Mouse (Mus musculus): ENCODE results near the gene Tubgcp6. TPM values are rescaled to one million over a fixed set of nuclear protein-coding genes. Genes with fewer than 3 reads are reported as not detected.

Gene Tubgcp6
- polyA plus RNA-seq, 1 experiment from 2014 or later, result 9.3 TPM

DNA sequence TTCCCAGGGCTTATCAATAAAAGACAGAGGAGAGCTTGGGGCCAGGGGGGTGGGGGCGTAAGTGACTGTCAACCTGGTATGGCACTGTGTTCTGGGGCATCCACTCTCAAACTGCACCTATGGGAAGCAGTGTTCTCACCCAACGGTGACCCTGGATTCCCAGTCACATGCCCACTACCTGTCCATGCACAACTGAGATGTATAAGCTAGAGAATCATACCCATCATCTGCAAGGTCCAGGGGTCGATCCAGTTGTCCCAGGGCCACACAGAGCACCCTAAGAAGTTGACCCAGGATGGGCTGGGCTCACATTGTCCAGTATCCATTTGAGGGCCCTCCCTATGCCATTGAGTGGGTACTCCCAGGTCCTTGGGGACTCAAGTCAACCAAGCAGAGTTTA is 1.4 kb upstream of the Tubgcp6 start:
- Histone ChIP-seq H3K4me1 (ENCODE audit: control insufficient read depth, insufficient read depth, low read length) (peaks cover 40% of the 10 kb centered on the region), H3K27me3 (replicated peaks; ENCODE audit: control insufficient read depth, insufficient read depth, low read length) (no peaks in the 10 kb centered on the region), H3K9me3 (ENCODE audit: control insufficient read depth, low read length) (no peaks in the 10 kb centered on the region), H3K4me3 (ENCODE audit: low read length) (no peak overlapping the region), H3K36me3 (ENCODE audit: control insufficient read depth, insufficient read depth, low read length) (no peaks in the 10 kb centered on the region; the same call in 1 of the 2 replicates), H3K9ac (ENCODE audit: low read depth, low read length) (no peak overlapping the region), H3K27ac (ENCODE audit: low read length) (no peak overlapping the region), H3K4me2 (ENCODE audit: low read depth, low read length) (no peak overlapping the region)
- ATAC-seq, result no peak
- WGBS, result 94% methylated on average over 3 of the region's 3 CpGs

DNA sequence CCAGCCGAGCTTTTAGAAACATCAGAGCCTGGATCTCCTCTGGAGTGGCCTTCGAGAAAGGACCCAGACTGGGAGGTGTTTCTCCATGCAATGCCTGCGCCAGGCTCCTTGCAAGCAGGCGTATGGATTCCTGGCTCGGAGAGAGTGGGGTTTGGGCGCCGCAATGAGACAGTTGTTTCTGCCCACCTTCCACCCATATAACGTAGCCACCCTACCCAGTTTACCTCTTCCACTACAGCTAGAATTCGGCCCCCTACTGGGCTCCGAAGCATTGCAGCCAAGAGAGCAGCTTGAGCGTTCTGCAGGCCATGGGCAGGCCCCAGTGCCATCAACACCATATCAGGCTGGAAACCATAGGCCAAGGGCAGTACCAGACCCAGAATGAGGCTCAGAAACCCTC is 683 bp upstream of the Tubgcp6 start:
- H3K27ac ChIP-seq (ENCODE audit: low read length), result peak overlapping the region; percentile 64
- peak overlapping the region; percentile 79 for H3K9ac ChIP-seq (ENCODE audit: low read depth, low read length)
- no peaks in the 10 kb centered on the region for H3K9me3 ChIP-seq (ENCODE audit: control insufficient read depth, low read length)
- H3K4me1 ChIP-seq (ENCODE audit: control insufficient read depth, insufficient read depth, low read length), result peaks cover 36% of the 10 kb centered on the region
- H3K4me2 ChIP-seq (ENCODE audit: low read depth, low read length), result peak overlapping the region; percentile 90
- peak overlapping the region; percentile 92 for H3K4me3 ChIP-seq (ENCODE audit: low read length)
- H3K36me3 ChIP-seq (ENCODE audit: control insufficient read depth, insufficient read depth, low read length), result no peaks in the 10 kb centered on the region; the same call in 1 of the 2 replicates
- H3K27me3 ChIP-seq (replicated peaks; ENCODE audit: control insufficient read depth, insufficient read depth, low read length), result no peaks in the 10 kb centered on the region
- ATAC-seq, result no peak; the same call in 1 of the 2 replicates
- WGBS, result 27% methylated on average over 11 of the region's 11 CpGs

DNA sequence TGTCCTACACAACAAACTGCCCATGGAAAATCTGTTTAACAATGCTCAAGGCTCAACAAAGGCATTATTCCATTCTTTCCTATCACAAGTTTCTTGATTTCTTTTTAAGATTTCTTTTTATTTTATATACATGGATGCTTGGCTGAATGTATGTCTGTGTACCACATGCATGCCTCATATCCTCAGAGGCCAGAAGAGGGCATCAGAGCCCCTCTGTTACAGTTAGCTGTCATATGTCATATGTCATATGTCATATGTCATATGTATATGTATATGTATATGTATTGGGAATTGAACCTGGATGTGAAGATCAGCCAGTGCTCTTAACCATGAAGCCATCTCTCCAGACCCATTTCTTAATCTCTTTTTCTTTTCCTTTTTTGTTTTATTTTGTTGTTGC is 4.9 kb downstream of the Tubgcp6 start:
- Histone ChIP-seq H3K4me2 (ENCODE audit: low read depth, low read length) (no peak overlapping the region), H3K9ac (ENCODE audit: low read depth, low read length) (no peak overlapping the region), H3K4me1 (ENCODE audit: control insufficient read depth, insufficient read depth, low read length) (peaks cover 18% of the 10 kb centered on the region), H3K36me3 (ENCODE audit: control insufficient read depth, insufficient read depth, low read length) (peaks cover 5% of the 10 kb centered on the region), H3K4me3 (ENCODE audit: low read length) (no peak overlapping the region), H3K9me3 (ENCODE audit: control insufficient read depth, low read length) (no peaks in the 10 kb centered on the region), H3K27me3 (replicated peaks; ENCODE audit: control insufficient read depth, insufficient read depth, low read length) (no peaks in the 10 kb centered on the region), H3K27ac (ENCODE audit: low read length) (no peak overlapping the region)
- ATAC-seq, result no peak

DNA sequence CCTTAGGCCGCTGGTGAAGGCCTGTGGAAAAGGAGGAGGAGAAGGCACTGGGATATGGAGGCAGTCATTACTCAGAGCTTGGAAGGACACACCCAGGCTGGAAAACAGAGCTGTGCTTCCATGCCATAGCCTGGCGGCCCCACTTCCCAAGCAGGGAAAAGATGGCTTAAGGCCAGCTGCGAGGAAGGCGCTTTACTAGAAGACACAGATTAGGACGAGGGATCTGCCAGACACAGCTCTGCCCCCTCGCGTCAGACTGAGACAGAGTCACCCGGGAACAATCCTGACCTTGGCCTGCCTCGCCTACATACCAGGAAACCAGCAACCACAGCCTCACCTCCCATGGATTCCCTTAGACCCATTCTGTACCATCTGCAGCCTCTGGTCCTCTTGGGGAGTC is 12.8 kb downstream of the Tubgcp6 start:
- Histone ChIP-seq H3K9me3 (ENCODE audit: control insufficient read depth, low read length) (no peaks in the 10 kb centered on the region), H3K36me3 (ENCODE audit: control insufficient read depth, insufficient read depth, low read length) (peaks cover 15% of the 10 kb centered on the region; the same call in 1 of the 2 replicates), H3K4me2 (ENCODE audit: low read depth, low read length) (no peak overlapping the region), H3K27me3 (replicated peaks; ENCODE audit: control insufficient read depth, insufficient read depth, low read length) (no peaks in the 10 kb centered on the region), H3K27ac (ENCODE audit: low read length) (no peak overlapping the region), H3K4me3 (ENCODE audit: low read length) (no peak overlapping the region), H3K9ac (ENCODE audit: low read depth, low read length) (no peak overlapping the region), H3K4me1 (ENCODE audit: control insufficient read depth, insufficient read depth, low read length) (no peaks in the 10 kb centered on the region)
- no peak for ATAC-seq
- 74% methylated on average over 9 of the region's 9 CpGs for WGBS

DNA sequence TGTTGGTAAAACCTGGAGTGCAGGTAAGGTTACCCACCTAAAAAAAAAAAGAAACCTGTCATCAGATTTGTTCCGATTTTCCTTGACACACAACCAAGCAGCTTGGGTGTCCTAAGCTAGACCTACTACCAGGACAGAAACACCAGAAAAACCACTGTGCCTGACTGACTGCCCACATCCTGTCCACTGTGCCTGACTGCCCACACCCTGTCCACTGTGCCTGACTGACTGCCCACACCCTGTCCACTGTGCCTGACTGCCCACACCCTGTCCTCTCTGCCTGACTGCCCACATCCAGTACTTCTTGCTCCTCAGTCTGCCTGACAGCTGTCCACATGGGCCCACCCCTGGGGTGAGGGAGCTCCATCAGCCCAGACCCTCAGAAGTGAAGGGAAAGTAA is 15.9 kb downstream of the Tubgcp6 start:
- no peak for ATAC-seq
- Histone ChIP-seq H3K36me3 (ENCODE audit: control insufficient read depth, insufficient read depth, low read length) (peaks cover 21% of the 10 kb centered on the region; the same call in 1 of the 2 replicates), H3K9me3 (ENCODE audit: control insufficient read depth, low read length) (no peaks in the 10 kb centered on the region), H3K4me1 (ENCODE audit: control insufficient read depth, insufficient read depth, low read length) (no peaks in the 10 kb centered on the region), H3K27ac (ENCODE audit: low read length) (no peak overlapping the region), H3K4me3 (ENCODE audit: low read length) (no peak overlapping the region), H3K9ac (ENCODE audit: low read depth, low read length) (no peak overlapping the region), H3K27me3 (replicated peaks; ENCODE audit: control insufficient read depth, insufficient read depth, low read length) (no peaks in the 10 kb centered on the region), H3K4me2 (ENCODE audit: low read depth, low read length) (no peak overlapping the region)
- 96% methylated on average over 1 of the region's 1 CpGs for WGBS

DNA sequence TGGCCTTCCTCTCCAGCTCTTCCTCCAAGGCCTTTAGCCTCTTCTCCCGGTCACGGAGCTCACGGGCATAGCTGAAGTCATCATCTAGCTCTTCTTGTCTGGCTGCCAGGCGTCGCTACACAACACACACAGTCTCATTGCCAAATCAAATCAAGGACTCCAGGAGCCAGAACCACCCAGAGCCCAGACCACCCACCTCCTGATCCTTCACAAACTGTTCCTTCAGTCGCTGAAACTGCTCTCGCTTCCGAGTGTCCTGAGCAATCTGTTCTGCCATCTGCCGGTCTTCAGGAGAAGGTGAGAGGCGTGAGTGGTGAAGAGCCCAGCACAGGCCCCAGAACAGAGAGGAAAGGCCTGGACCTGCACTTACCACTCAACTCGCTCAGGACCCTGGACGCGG is 16.8 kb downstream of the Tubgcp6 start:
- H3K27me3 ChIP-seq (replicated peaks; ENCODE audit: control insufficient read depth, insufficient read depth, low read length), result no peaks in the 10 kb centered on the region
- WGBS, result 91% methylated on average over 13 of the region's 13 CpGs
- peaks cover 21% of the 10 kb centered on the region; the same call in 1 of the 2 replicates for H3K36me3 ChIP-seq (ENCODE audit: control insufficient read depth, insufficient read depth, low read length)
- no peaks in the 10 kb centered on the region for H3K4me1 ChIP-seq (ENCODE audit: control insufficient read depth, insufficient read depth, low read length)
- no peaks in the 10 kb centered on the region for H3K9me3 ChIP-seq (ENCODE audit: control insufficient read depth, low read length)
- H3K27ac ChIP-seq (ENCODE audit: low read length), result no peak overlapping the region
- H3K9ac ChIP-seq (ENCODE audit: low read depth, low read length), result no peak overlapping the region
- H3K4me3 ChIP-seq (ENCODE audit: low read length), result no peak overlapping the region
- H3K4me2 ChIP-seq (ENCODE audit: low read depth, low read length), result no peak overlapping the region
- no peak for ATAC-seq

DNA sequence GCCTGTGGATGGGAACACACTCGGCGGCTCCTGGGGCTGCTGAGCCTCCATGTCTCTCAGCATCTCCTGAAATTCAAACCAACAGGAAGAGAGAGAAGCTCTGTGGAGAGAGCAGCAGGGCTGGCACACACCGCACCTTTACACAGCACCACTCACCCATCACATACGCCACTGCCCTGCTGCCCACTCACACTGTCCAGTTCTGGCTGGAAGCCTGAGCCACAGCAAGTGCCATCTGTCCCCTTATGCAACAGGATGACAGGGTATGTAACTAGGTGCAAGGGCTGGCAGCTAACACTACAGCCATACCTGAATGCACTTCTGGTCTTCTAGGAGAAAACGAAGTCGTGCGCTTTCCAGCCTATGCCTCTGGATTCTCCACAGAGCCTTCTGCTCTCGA is 18.5 kb downstream of the Tubgcp6 start:
- Histone ChIP-seq H3K9ac (ENCODE audit: low read depth, low read length) (no peak overlapping the region), H3K4me2 (ENCODE audit: low read depth, low read length) (no peak overlapping the region), H3K4me3 (ENCODE audit: low read length) (no peak overlapping the region), H3K27me3 (replicated peaks; ENCODE audit: control insufficient read depth, insufficient read depth, low read length) (no peaks in the 10 kb centered on the region), H3K27ac (ENCODE audit: low read length) (no peak overlapping the region), H3K4me1 (ENCODE audit: control insufficient read depth, insufficient read depth, low read length) (no peaks in the 10 kb centered on the region), H3K9me3 (ENCODE audit: control insufficient read depth, low read length) (no peaks in the 10 kb centered on the region), H3K36me3 (ENCODE audit: control insufficient read depth, insufficient read depth, low read length) (peaks cover 35% of the 10 kb centered on the region)
- no peak for ATAC-seq
- 98% methylated on average over 8 of the region's 8 CpGs for WGBS

DNA sequence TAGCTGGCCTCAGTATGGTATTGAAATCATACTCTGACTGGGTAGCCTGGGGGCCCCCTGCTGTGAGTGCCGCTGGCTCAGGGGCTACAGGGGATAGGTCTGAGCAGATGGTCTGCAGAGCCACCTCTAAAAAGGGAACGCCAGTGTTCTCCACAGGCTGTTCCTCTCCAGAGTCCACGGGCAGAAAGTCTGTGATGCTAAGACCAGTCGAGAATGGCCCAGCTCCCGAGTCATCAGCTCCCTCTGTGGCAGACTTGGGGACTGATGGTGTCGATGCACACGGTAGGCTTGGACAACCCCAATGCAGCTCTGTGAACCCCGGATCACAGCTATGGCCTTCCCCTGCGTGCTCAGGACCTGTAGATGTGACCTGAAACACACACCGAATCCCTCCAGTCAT is 19.0 kb downstream of the Tubgcp6 start:
- Histone ChIP-seq H3K9ac (ENCODE audit: low read depth, low read length) (no peak overlapping the region), H3K4me1 (ENCODE audit: control insufficient read depth, insufficient read depth, low read length) (no peaks in the 10 kb centered on the region), H3K27me3 (replicated peaks; ENCODE audit: control insufficient read depth, insufficient read depth, low read length) (no peaks in the 10 kb centered on the region), H3K4me3 (ENCODE audit: low read length) (no peak overlapping the region), H3K27ac (ENCODE audit: low read length) (no peak overlapping the region), H3K4me2 (ENCODE audit: low read depth, low read length) (no peak overlapping the region), H3K9me3 (ENCODE audit: control insufficient read depth, low read length) (no peaks in the 10 kb centered on the region), H3K36me3 (ENCODE audit: control insufficient read depth, insufficient read depth, low read length) (peaks cover 37% of the 10 kb centered on the region)
- WGBS, result 87% methylated on average over 10 of the region's 10 CpGs
- no peak for ATAC-seq

DNA sequence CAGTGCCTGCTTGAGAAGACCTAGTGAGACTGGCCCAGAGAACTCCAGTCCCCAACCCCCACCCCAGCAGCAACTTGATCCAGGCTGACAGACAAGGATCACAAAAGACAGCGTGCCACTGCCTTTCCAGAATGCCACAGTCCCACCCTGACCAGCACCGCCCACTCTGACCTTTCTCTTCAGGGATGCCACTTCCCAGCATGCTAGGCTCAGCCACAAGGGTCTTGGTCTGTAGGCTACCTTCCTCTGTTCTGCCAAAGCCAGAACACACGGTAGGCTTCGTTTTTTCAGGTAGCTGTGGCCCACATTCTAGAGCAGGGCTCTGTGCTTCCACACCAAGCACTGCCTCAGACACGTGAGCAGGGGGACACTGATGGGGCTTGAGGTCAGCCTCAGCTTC is 20.3 kb downstream of the Tubgcp6 start:
- Histone ChIP-seq H3K36me3 (ENCODE audit: control insufficient read depth, insufficient read depth, low read length) (peaks cover 41% of the 10 kb centered on the region), H3K4me1 (ENCODE audit: control insufficient read depth, insufficient read depth, low read length) (no peaks in the 10 kb centered on the region), H3K4me2 (ENCODE audit: low read depth, low read length) (no peak overlapping the region), H3K4me3 (ENCODE audit: low read length) (no peak overlapping the region), H3K9me3 (ENCODE audit: control insufficient read depth, low read length) (no peaks in the 10 kb centered on the region), H3K27ac (ENCODE audit: low read length) (no peak overlapping the region), H3K27me3 (replicated peaks; ENCODE audit: control insufficient read depth, insufficient read depth, low read length) (no peaks in the 10 kb centered on the region), H3K9ac (ENCODE audit: low read depth, low read length) (no peak overlapping the region)
- 84% methylated on average over 5 of the region's 5 CpGs for WGBS
- no peak for ATAC-seq

DNA sequence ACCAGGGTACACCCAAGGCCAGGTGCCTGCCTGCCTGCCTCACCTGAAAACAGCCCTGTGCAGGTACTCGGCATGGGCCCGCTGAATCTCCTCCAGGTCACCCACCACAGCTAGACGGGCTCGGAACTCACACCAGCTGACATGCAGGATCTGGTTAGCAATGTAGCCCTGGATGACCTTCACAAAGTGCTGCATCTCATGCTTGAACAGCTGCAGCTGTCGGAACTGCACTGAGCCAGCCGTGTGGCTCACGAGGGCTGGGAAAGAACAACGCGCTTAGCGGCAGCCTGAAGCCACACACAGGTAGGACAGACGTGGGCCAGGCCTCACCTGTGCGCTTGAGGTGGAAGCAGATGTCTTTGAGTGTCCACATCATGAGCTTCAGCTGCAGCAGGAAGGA is 22.1 kb downstream of the Tubgcp6 start:
- Histone ChIP-seq H3K27ac (ENCODE audit: low read length) (no peak overlapping the region), H3K4me3 (ENCODE audit: low read length) (no peak overlapping the region), H3K36me3 (ENCODE audit: control insufficient read depth, insufficient read depth, low read length) (peaks cover 39% of the 10 kb centered on the region), H3K27me3 (replicated peaks; ENCODE audit: control insufficient read depth, insufficient read depth, low read length) (no peaks in the 10 kb centered on the region), H3K9me3 (ENCODE audit: control insufficient read depth, low read length) (no peaks in the 10 kb centered on the region), H3K9ac (ENCODE audit: low read depth, low read length) (no peak overlapping the region), H3K4me1 (ENCODE audit: control insufficient read depth, insufficient read depth, low read length) (no peaks in the 10 kb centered on the region), H3K4me2 (ENCODE audit: low read depth, low read length) (no peak overlapping the region)
- ATAC-seq, result no peak
- WGBS, result 85% methylated on average over 12 of the region's 12 CpGs

Data from intestine, embryonic 16.5 days (tissue).